Mouse (Mus musculus) midbrain, embryonic 16.5 days (tissue): Measurements from ENCODE around the gene Gm33543. TPM values are rescaled to one million over a fixed set of nuclear protein-coding genes. Genes with fewer than 3 reads are reported as not detected.

Source experiments
- ATAC-seq: fragments of 200-750 bp; cut with Nextera tagmentation; 2 replicates; pipeline ENCODE4 v1.8.0; 2017; ENCODE audit warnings: moderate TSS enrichment
- H3K27ac ChIP-seq: fragments of 300-500 bp; sonication (generic); 2 replicates; pipeline ENCODE4 v1.5.1; 2014; ENCODE audit warnings: mild to moderate bottlenecking, low read length, mixed read lengths
- H3K27me3 ChIP-seq: fragments of 300-500 bp; sonication (generic); 2 replicates; pipeline ENCODE4 v1.6.1; 2014; ENCODE audit warnings: low read depth, low read length, mixed read lengths; ENCODE audit not compliant: control insufficient read depth, insufficient read depth
- H3K36me3 ChIP-seq: fragments of 300-500 bp; sonication (generic); 2 replicates; pipeline ENCODE4 v1.6.1; 2014; ENCODE audit warnings: mild to moderate bottlenecking, low read length, moderate library complexity, mixed read lengths; ENCODE audit not compliant: control insufficient read depth, insufficient read depth
- H3K4me1 ChIP-seq: fragments of 300-500 bp; sonication (generic); 2 replicates; pipeline ENCODE4 v1.6.1; 2014; ENCODE audit warnings: mild to moderate bottlenecking, low read length, mixed read lengths; ENCODE audit not compliant: control insufficient read depth, insufficient read depth
- H3K4me2 ChIP-seq: fragments of 300-500 bp; sonication (generic); 2 replicates; pipeline ENCODE4 v1.6.1; 2014; ENCODE audit warnings: mild to moderate bottlenecking, low read length, mixed read lengths
- H3K4me3 ChIP-seq: fragments of 300-500 bp; sonication (generic); 2 replicates; pipeline ENCODE4 v1.5.1; 2014; ENCODE audit warnings: low read depth, mild to moderate bottlenecking, low read length, moderate library complexity, mixed read lengths
- H3K9ac ChIP-seq: fragments of 300-500 bp; sonication (generic); 2 replicates; pipeline ENCODE4 v1.6.1; 2014; ENCODE audit warnings: low read depth, low read length, mixed read lengths
- H3K9me3 ChIP-seq: fragments of 300-500 bp; sonication (generic); replicated peaks from 2 replicates; pipeline ENCODE4 v1.6.1; 2014; ENCODE audit warnings: mild to moderate bottlenecking, low read length, mixed read lengths; ENCODE audit not compliant: control insufficient read depth, poor library complexity, severe bottlenecking
- WGBS: fragments of 180-500 bp; shearing (Covaris S2); extraction: QIAGEN DNeasy Blood & Tissue Kit; methylation state at CpG from one replicate; pipeline ENCODE4 v1.1.7; 2014; 5-methylcytosine and 5-hydroxymethylcytosine counted together
- polyA plus RNA-seq: library from polyadenylated mRNA; unstranded; fragments of >200 nt; fragmentation: Nextera tagmentation; extraction: Ambion mirVana; gene quantifications from 2 replicates; pipeline ENCODE4 v1.2.1, GENCODE M21; 2015

The Gm33543 gene
- polyA plus RNA-seq, 1 experiment from 2014 or later = 0.13 TPM

DNA sequence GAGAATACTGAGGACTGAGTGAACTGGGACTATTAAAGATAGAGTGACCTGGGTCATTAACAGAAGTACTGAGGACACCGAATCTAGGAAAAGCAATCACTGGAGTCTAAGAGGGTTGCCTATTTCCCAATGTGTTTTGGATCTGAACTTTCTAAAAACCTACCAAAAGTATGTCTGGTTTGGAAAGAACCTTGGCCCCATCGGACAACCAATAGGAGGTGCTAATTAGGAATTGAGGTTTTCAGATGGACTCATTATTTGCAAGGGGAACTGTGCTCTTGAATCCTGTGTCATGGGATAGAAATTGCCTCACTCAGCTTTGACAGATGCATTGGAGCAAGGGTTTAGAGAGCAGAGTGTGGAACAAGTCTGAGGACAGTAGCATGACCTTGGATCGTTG is 1.5 kb downstream of the Gm33543 start:
- Histone ChIP-seq H3K36me3 (no peaks in the 10 kb centered on the region), H3K4me1 (no peaks in the 10 kb centered on the region), H3K27ac (no peak overlapping the region), H3K9ac (no peak overlapping the region), H3K4me2 (no peak overlapping the region), H3K4me3 (no peak overlapping the region), H3K27me3 (no peaks in the 10 kb centered on the region), H3K9me3 (no peaks in the 10 kb centered on the region)
- ATAC-seq = no peak
- 97% methylated on average over 3 of the region's 3 CpGs for WGBS

DNA sequence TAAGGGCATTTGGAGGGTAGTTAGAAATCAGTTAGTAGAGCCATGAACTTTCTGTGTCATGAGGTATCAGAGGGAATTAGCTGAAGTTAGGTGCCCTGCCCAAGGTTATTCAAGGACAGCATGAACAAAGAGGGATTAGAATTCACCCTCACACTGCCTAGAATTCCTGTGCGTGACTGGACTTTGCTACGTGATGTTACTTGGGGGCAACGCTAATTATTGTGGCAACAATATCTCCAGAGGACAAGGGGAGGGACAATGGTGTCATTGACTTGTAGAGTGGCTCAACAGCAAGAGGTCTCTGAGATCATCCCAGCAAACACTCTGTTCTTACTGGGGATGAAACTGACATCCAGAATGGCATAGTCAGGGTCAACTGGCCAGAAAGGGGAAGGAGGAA is 2.9 kb downstream of the Gm33543 start:
- 26% methylated on average over 3 of the region's 3 CpGs for WGBS
- Histone ChIP-seq H3K27ac (no peak overlapping the region), H3K27me3 (no peaks in the 10 kb centered on the region), H3K4me2 (no peak overlapping the region), H3K36me3 (no peaks in the 10 kb centered on the region), H3K4me3 (no peak overlapping the region), H3K9me3 (no peaks in the 10 kb centered on the region), H3K4me1 (no peaks in the 10 kb centered on the region), H3K9ac (no peak overlapping the region)
- no peak for ATAC-seq

DNA sequence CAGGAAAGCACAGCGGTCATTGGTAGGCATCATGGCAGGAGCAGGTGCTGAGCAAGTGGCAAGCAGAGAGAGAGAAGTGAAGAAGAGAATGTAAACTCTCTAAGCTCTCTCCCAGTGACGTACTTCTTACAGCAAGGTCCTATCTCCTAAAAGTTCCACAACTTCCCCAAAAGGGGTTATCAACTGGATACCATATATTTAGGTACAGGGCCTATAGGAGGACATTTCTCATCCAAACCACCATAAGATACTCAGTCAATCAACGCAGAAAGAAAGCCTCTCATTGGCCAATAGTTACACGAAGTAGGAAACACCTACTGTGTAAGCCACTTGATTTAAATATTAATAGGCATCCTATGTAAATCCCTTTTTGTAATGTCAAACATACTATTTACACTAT is 3.7 kb downstream of the Gm33543 start:
- Histone ChIP-seq H3K9ac (no peak overlapping the region), H3K27ac (no peak overlapping the region), H3K36me3 (no peaks in the 10 kb centered on the region), H3K9me3 (no peaks in the 10 kb centered on the region), H3K4me2 (no peak overlapping the region), H3K27me3 (no peaks in the 10 kb centered on the region), H3K4me3 (no peak overlapping the region), H3K4me1 (no peaks in the 10 kb centered on the region)
- no peak for ATAC-seq
- WGBS = 88% methylated on average over 4 of the region's 4 CpGs

DNA sequence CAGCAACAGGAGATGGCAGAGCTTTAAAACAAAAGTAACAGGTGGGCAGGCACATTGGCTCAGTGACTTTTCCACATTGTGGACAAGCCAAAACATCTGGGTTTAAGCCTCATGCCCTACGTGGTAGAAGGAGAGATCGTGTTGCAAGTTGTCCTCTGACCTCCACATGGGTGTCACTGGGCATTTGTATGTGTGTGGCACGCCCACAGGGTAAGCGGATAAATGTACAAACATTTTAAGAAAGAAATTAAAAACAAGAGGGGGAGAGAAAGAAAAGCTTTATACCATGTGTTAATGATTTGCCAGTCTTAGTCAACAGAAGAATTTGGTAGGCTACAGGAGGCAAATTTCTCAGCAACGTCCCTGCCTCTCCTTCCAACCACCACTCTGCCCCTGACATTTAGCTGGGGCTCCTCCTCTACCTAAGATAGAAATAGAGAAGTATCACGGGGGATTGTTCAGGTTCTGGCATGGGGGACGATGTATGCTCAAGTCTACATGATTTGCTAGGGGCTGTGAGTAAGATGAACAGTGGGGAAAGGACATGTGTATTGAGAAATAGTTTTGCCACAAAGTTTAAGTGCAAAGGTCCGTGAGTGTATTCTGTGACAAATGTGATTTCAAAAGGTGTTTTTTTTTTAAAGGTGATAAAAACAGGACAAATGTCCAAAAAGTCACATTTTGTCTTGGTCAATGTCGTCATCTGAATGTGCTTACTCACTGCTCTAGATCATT is 6.0 kb downstream of the Gm33543 start:
- Histone ChIP-seq H3K36me3 (no peaks in the 10 kb centered on the region), H3K4me3 (no peak overlapping the region), H3K4me2 (no peak overlapping the region), H3K9me3 (no peaks in the 10 kb centered on the region), H3K4me1 (no peaks in the 10 kb centered on the region), H3K9ac (no peak overlapping the region), H3K27me3 (no peaks in the 10 kb centered on the region), H3K27ac (no peak overlapping the region)
- 85% methylated on average over 9 of the region's 9 CpGs for WGBS
- no peak for ATAC-seq

DNA sequence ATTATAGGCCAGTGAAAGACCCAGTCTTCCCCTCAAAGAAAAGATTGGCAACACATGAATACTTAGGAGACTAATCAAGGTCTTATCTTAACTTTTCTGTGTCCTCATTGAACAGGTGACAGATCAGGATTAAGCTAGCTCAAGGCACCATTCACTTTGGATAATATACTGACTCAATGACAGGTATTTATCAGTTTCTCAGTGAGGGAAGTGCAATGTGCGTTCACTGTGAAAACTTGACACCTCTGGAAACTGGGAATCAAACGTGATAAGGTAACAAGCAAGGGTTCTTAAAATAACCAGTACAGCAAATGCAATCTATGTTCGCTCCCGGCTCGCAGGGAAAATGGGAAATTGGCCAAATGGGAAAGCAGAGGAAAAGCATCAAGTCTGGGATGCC is 11.8 kb downstream of the Gm33543 start:
- Histone ChIP-seq H3K9ac (no peak overlapping the region), H3K36me3 (no peaks in the 10 kb centered on the region), H3K4me3 (no peak overlapping the region), H3K27ac (no peak overlapping the region), H3K4me1 (no peaks in the 10 kb centered on the region), H3K9me3 (no peaks in the 10 kb centered on the region), H3K27me3 (no peaks in the 10 kb centered on the region), H3K4me2 (no peak overlapping the region)
- no peak for ATAC-seq
- WGBS = 79% methylated on average over 5 of the region's 5 CpGs

DNA sequence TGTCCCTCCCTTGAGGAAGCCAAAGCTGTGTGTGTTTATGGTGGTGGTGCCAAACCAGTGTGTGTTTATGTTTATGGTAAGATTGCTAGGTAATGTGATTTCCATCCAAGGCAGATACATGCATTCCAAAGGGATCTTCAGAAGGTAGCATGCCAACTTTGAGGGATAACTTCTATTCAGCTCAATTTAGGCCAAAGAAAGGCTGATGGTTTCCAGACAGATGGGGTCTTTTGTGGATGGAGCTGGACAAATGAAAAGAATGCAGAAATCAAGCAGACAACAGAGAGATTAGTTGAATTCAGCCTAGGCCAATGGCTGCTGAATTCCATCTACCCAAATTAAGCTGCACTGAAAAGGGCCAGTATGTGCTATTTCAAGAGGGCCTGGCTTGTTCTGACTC is 13.3 kb downstream of the Gm33543 start:
- Histone ChIP-seq H3K4me3 (no peak overlapping the region), H3K4me1 (no peaks in the 10 kb centered on the region), H3K9ac (no peak overlapping the region), H3K27ac (no peak overlapping the region), H3K9me3 (no peaks in the 10 kb centered on the region), H3K27me3 (no peaks in the 10 kb centered on the region), H3K4me2 (no peak overlapping the region), H3K36me3 (no peaks in the 10 kb centered on the region)
- no peak for ATAC-seq

DNA sequence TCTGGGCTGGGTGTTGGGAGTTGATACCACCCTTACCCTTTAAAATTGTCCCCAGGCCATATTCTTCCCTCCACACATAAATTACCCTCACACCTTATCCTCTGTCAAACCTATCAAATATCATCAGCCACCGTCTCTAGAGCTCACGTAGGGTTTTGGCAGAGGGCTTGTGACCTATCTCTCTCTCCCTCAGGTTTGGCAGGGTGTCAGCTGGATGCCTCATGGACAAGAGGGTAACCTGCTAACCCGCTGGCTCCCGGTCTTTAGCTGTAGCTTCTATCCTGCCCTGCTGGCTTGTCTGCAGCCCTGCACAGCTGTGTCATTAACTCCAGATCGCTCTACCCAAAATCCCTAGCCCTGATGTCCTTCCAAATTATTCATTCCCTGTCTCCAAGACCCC is 14.4 kb downstream of the Gm33543 start:
- H3K9me3 ChIP-seq = no peaks in the 10 kb centered on the region
- H3K4me2 ChIP-seq = no peak overlapping the region
- no peak for ATAC-seq
- H3K36me3 ChIP-seq = no peaks in the 10 kb centered on the region
- WGBS = 81% methylated on average over 5 of the region's 5 CpGs
- no peak overlapping the region for H3K27ac ChIP-seq
- no peaks in the 10 kb centered on the region for H3K4me1 ChIP-seq
- no peak overlapping the region for H3K4me3 ChIP-seq
- no peaks in the 10 kb centered on the region for H3K27me3 ChIP-seq
- no peak overlapping the region for H3K9ac ChIP-seq

DNA sequence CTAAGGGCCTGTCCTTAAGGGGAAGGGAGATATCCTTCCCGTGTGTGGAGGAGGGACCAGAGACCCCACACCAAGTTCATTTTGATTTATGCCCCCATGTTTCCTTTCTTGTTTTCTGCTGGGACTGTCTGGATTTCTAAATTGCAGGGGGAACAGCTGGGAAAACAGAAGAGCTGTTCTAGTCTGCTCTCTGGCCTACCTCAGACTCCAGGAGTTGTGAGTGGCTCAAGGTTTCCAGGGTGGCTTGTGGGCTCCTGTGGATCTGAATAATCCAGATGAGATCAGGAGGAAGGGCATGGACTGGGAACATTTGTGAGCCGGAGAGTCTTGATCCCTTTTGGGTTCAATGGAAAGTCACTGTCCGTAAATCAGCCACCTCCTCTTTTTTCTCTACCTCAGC is 17.1 kb downstream of the Gm33543 start:
- ATAC-seq = no peak
- no peak overlapping the region for H3K9ac ChIP-seq
- H3K27me3 ChIP-seq = no peaks in the 10 kb centered on the region
- H3K4me2 ChIP-seq = no peak overlapping the region
- no peak overlapping the region for H3K27ac ChIP-seq
- no peak overlapping the region for H3K4me3 ChIP-seq
- no peaks in the 10 kb centered on the region for H3K9me3 ChIP-seq
- no peaks in the 10 kb centered on the region for H3K36me3 ChIP-seq
- no peaks in the 10 kb centered on the region for H3K4me1 ChIP-seq
- 34% methylated on average over 2 of the region's 3 CpGs for WGBS

DNA sequence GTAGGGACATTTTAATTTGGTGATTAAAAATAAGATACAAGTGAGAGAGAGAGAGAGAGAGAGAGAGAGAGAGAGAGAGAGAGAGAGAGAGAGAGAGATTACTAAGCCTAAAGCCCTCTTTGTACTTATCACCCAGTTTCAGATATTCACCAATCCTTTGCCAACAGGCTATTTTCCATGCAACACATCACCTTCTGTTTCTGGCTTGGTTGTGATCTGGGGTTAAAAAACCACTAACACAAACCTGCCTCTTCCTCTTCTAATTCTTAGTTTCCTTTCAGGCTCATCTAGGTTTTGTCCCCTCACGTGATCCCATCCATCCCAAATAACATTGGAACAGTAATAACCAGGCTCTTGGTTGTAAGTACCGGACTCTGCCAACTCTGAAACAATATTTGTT is 24.2 kb downstream of the Gm33543 start:
- H3K27ac ChIP-seq = no peak overlapping the region
- H3K4me1 ChIP-seq = peaks cover 3% of the 10 kb centered on the region; the same call in 1 of the 2 replicates
- no peak overlapping the region for H3K4me3 ChIP-seq
- no peaks in the 10 kb centered on the region for H3K27me3 ChIP-seq
- no peak overlapping the region for H3K4me2 ChIP-seq
- no peak overlapping the region for H3K9ac ChIP-seq
- no peaks in the 10 kb centered on the region for H3K36me3 ChIP-seq
- ATAC-seq = no peak
- WGBS = 96% methylated on average over 2 of the region's 2 CpGs
- H3K9me3 ChIP-seq = no peaks in the 10 kb centered on the region
